Mouse (Mus musculus) spleen, adult 12 weeks (tissue): Measurements from ENCODE around the gene Plcxd3.
"Not testable (repeated sequence)": the region's sequence is repeated elsewhere in the genome, so short reads cannot be mapped to it uniquely, and the experiment has no call there.

Experiments used
- DNase-seq: peaks from one replicate; pipeline ENCODE4 v3.0.0; 2022; ENCODE audit warnings: low spot score

Gene Plcxd3

DNA sequence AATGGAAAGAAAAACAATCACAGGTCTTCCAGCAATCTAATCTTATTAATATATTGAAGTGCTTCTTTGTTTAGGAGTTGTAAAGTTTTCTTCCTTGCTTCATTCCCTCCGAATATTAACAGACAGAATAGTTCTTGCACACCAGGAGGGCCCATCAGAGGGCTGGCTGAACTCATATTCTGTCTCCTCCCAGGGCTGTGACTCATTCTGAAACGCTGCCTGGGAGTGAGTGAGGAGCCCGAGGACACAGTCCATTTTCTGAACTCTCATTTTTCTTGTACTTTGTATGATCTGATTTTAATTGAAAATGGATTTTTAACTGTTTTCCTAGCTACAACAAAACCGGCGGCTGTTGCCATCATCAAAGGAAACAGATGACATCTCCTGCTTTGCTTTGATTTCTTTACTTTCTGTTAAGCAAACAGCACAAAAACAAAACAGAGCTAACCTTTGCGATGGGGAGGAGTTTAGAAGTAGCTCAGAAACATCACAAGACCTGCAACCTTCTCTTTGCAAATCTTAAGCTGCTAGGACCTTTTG is 186.2 kb downstream of the Plcxd3 start:
- DNase-seq = no peak

DNA sequence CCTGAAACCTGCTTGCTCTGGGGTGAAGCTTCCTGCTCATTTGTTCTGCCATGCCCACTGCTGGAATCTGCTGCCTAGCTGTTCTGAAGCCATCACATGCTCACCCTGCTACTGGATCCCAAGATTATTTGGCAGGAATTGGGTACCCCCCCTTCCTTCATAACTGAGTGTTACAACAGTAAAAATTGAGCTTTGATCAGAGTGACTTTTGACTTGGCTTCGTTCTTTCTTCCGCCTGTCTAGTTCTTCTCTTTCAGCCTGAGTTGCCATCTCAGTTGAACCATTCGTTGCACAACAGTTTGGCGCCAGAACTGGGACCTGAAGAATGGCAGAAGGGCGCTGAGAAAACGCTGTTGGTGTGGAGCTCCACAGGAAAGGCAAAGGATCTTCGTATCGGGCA is 220.2 kb downstream of the Plcxd3 start:
- not testable (repeated sequence) for DNase-seq

DNA sequence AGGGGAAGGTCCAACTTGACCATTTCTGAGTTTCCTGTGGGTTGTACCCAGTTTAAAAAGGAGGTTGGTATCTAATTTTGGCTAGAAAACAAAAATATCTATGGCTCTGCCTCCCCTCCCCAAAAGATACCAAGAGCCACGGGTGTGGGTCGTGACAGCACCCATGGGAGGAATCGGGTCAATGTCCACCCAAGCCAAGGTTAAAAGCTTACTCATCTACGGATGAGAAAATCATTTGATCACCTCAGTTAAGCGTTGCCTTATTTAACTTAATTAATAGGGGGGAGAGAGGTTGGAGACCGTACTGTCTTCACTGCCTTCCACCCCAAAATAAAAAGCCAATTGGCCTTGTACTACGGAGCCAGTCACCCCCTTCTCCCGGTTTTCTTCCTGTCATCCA is 223.4 kb downstream of the Plcxd3 start:
- not testable (repeated sequence) for DNase-seq

DNA sequence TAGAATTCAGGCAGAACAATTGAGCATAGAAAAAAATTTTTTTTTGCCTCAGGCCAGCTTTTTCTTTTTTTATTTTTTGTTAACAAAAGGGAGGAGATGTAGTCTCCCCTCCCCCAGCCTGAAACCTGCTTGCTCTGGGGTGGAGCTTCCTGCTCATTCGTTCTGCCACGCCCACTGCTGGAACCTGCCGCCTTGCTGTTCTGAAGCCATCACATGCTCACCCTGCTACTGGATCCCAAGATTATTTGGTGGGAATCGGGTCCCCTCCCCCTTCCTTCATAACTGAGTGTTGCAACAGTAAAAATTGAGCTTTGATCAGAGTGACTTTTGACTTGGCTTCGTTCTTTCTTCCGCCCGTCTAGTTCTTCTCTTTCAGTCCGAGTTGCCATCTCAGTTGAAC is 224.0 kb downstream of the Plcxd3 start:
- DNase-seq = not testable (repeated sequence)

DNA sequence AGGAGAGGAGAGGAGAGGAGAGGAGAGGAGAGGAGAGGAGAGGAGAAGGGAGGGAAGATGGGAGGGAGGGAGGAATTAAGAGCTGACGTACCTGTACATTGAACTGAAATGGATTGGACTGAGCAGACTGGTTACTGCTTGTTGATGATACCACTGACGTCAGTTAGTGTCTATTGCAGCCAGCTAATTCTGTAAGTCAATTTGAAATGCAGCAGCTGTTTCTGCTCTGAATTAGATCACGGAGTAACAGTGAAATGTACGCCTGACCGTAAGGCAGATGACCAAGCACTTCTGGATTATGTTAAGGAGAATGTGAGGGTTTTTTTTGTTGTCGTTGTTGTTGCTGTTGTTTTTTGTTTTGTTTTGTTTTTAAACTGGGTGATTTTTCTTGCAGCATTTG is 230.3 kb downstream of the Plcxd3 start:
- DNase-seq = no peak
